ENCODE assay signal across 18 mouse cellular contexts in genomic region chr2:143853447-143853846, GRCm38 (mm10). TPM values are rescaled to one million over a fixed set of nuclear protein-coding genes. Genes with fewer than 3 reads are reported as not detected.
DNase-seq lines count a peak whose midpoint lies in the region; ATAC-seq and TF ChIP-seq lines count a peak whose summit lies in the region.
"Had no signal": no experiment of that assay in that cellular context is flagged by ENCODE, and none has a peak within 500 bp of the region (broad histone marks: within the 10 kb centered on the region; RNA-seq: fewer than 3 reads in every experiment).

No protein-coding gene starts in this region.

- 0 out of 2 replicates have a peak, but pooled peaks have one; percentile 39 for ATAC-seq in heart, embryonic 16.5 days (replicated peaks; ENCODE audit: extremely low read depth, insufficient read depth, low FRiP score)
- ATAC-seq in lung, embryonic 15.5 days (ENCODE audit: borderline replicate concordance, extremely low read depth, low FRiP score, low TSS enrichment) = no peak
- ATAC-seq in stomach, postnatal 0 days (ENCODE audit: low FRiP score, low TSS enrichment) = peak; percentile 95
- no peak for ATAC-seq in hindbrain, embryonic 11.5 days (ENCODE audit: low FRiP score)
- ATAC-seq: inflammation-experienced regulatory T-cells, adult 6 months had no signal

- no peaks in the 10 kb centered on the region for H3K9me3 ChIP-seq in heart, embryonic 16.5 days (replicated peaks; ENCODE audit: control insufficient read depth, low read length)
- H3K9me3 ChIP-seq in lung, embryonic 15.5 days = no peaks in the 10 kb centered on the region
- H3K9me3 ChIP-seq in stomach, postnatal 0 days (ENCODE audit: control insufficient read depth, low read length) = no peaks in the 10 kb centered on the region
- H3K9me3 ChIP-seq in hindbrain, embryonic 11.5 days (ENCODE audit: control insufficient read depth, low read length) = no peaks in the 10 kb centered on the region
- H3K9me3 ChIP-seq: embryonic facial prominence, embryonic 13.5 days; forebrain, embryonic 10.5 days; limb, embryonic 10.5 days; liver, embryonic 15.5 days; midbrain, embryonic 12.5 days had no signal

- 0 out of 2 replicates have a peak, but pooled peaks cover 2% of the 10 kb centered on the region for H3K4me1 ChIP-seq in heart, embryonic 16.5 days (ENCODE audit: control insufficient read depth, insufficient read depth, low read length)
- H3K4me1 ChIP-seq in lung, embryonic 15.5 days = peaks cover 29% of the 10 kb centered on the region
- peaks cover 5% of the 10 kb centered on the region; the same call in 1 of the 2 replicates for H3K4me1 ChIP-seq in stomach, postnatal 0 days (replicated peaks; ENCODE audit: control insufficient read depth, insufficient read depth)
- H3K4me1 ChIP-seq in hindbrain, embryonic 11.5 days (replicated peaks; ENCODE audit: control insufficient read depth, insufficient read depth, low read length) = no peaks in the 10 kb centered on the region
- H3K4me1 ChIP-seq: embryonic facial prominence, embryonic 13.5 days had no signal

- H3K27ac ChIP-seq in heart, embryonic 16.5 days (ENCODE audit: low read length) = no peak overlapping the region
- H3K27ac ChIP-seq in lung, embryonic 15.5 days = peak overlapping the region; percentile 57
- H3K27ac ChIP-seq in stomach, postnatal 0 days (replicated peaks) = no peak overlapping the region
- no peak overlapping the region for H3K27ac ChIP-seq in hindbrain, embryonic 11.5 days (ENCODE audit: low read depth, low read length)
- H3K27ac ChIP-seq: embryonic facial prominence, embryonic 13.5 days; forebrain, embryonic 10.5 days; limb, embryonic 10.5 days; liver, embryonic 15.5 days; midbrain, embryonic 12.5 days had no signal

- TF ChIP-seq EP300 in stomach, postnatal 0 days (optimal IDR thresholded peaks at IDR 0.05) = no peak

- no peak overlapping the region for H3K4me2 ChIP-seq in heart, embryonic 16.5 days (ENCODE audit: low read depth, low read length)
- H3K4me2 ChIP-seq in lung, embryonic 15.5 days = no peak overlapping the region
- no peak overlapping the region for H3K4me2 ChIP-seq in stomach, postnatal 0 days (replicated peaks; ENCODE audit: low read depth)
- H3K4me2 ChIP-seq in hindbrain, embryonic 11.5 days (replicated peaks; ENCODE audit: low read depth, low read length) = no peak overlapping the region
- H3K4me2 ChIP-seq: embryonic facial prominence, embryonic 13.5 days; liver, embryonic 15.5 days; midbrain, embryonic 12.5 days had no signal

- no peak overlapping the region for H3K4me3 ChIP-seq in heart, embryonic 16.5 days (ENCODE audit: low read length)
- H3K4me3 ChIP-seq in lung, embryonic 15.5 days = no peak overlapping the region
- no peak overlapping the region for H3K4me3 ChIP-seq in stomach, postnatal 0 days (ENCODE audit: low read depth, low read length)
- H3K4me3 ChIP-seq in hindbrain, embryonic 11.5 days (ENCODE audit: low read depth, low read length) = no peak overlapping the region
- H3K4me3 ChIP-seq: embryonic facial prominence, embryonic 13.5 days; forebrain, embryonic 10.5 days; limb, embryonic 10.5 days; liver, embryonic 15.5 days; midbrain, embryonic 12.5 days had no signal

- no peak for DNase-seq in heart, adult 18-20 months
- DNase-seq in lung, postnatal 10 days = no peak
- DNase-seq in large intestine, adult 2 months (ENCODE audit: low read depth, low spot score) = peak; percentile 39
- peak; percentile 69 for DNase-seq in stomach, postnatal 0 days (ENCODE audit: low spot score)
- DNase-seq in thymus, adult 18-20 months = no peak
- DNase-seq in hindbrain, embryonic 11.5 days (ENCODE audit: low spot score) = no peak
- DNase-seq: cerebellum, adult 2 months; gastrocnemius, postnatal 25 days; kidney, postnatal 25 days; right cerebral cortex, adult 18-20 months had no signal

- no peak overlapping the region for H3K9ac ChIP-seq in heart, embryonic 16.5 days (ENCODE audit: low read length)
- no peak overlapping the region for H3K9ac ChIP-seq in lung, embryonic 15.5 days
- no peak overlapping the region for H3K9ac ChIP-seq in stomach, postnatal 0 days (ENCODE audit: low read length)
- H3K9ac ChIP-seq in hindbrain, embryonic 11.5 days (ENCODE audit: low read depth, low read length) = no peak overlapping the region
- H3K9ac ChIP-seq: embryonic facial prominence, embryonic 13.5 days; liver, embryonic 15.5 days; midbrain, embryonic 12.5 days had no signal

- no peaks in the 10 kb centered on the region for H3K36me3 ChIP-seq in heart, embryonic 16.5 days (ENCODE audit: control insufficient read depth, insufficient read depth)
- no peaks in the 10 kb centered on the region for H3K36me3 ChIP-seq in lung, embryonic 15.5 days
- H3K36me3 ChIP-seq in stomach, postnatal 0 days (ENCODE audit: control insufficient read depth, insufficient read depth, low read length) = no peaks in the 10 kb centered on the region
- H3K36me3 ChIP-seq in hindbrain, embryonic 11.5 days (ENCODE audit: control insufficient read depth, insufficient read depth, low read length) = no peaks in the 10 kb centered on the region
- H3K36me3 ChIP-seq: embryonic facial prominence, embryonic 13.5 days; forebrain, embryonic 10.5 days; limb, embryonic 10.5 days; liver, embryonic 15.5 days; midbrain, embryonic 12.5 days had no signal

- 61% methylated on average over 4 of the region's 4 CpGs for WGBS in heart, embryonic 16.5 days
- 70% methylated on average over 4 of the region's 4 CpGs for WGBS in lung, embryonic 15.5 days
- whole genome bisulfite sequencing in large intestine, adult 2 months = 25% methylated on average over 4 of the region's 4 CpGs
- 58% methylated on average over 4 of the region's 4 CpGs for WGBS in stomach, postnatal 0 days
- WGBS in hindbrain, embryonic 11.5 days = 80% methylated on average over 4 of the region's 4 CpGs

- TF ChIP-seq CTCF in stomach, postnatal 0 days (IDR thresholded peaks at IDR 0.05; ENCODE audit: low read depth) = no peak

- no peaks in the 10 kb centered on the region for H3K27me3 ChIP-seq in heart, embryonic 16.5 days (ENCODE audit: control insufficient read depth, insufficient read depth, low read length)
- no peaks in the 10 kb centered on the region for H3K27me3 ChIP-seq in lung, embryonic 15.5 days
- no peaks in the 10 kb centered on the region for H3K27me3 ChIP-seq in stomach, postnatal 0 days (ENCODE audit: control insufficient read depth, insufficient read depth, low read length)
- no peaks in the 10 kb centered on the region for H3K27me3 ChIP-seq in hindbrain, embryonic 11.5 days (ENCODE audit: control insufficient read depth, insufficient read depth, low read length)
- H3K27me3 ChIP-seq: embryonic facial prominence, embryonic 13.5 days; midbrain, embryonic 12.5 days had no signal

RNA-seq across cellular contexts. Expression of gene Bfsp1, which starts 9.5 kb away (rescaled TPM):
- polyA plus RNA-seq in heart, embryonic 16.5 days (2015; fragmentation: Nextera tagmentation; extraction: Ambion mirVana) = 1.1 and 1.4 TPM in 2 replicates
- total RNA-seq in heart, adult 18-20 months (2021) = under 1 TPM; 0.17 to 0.33 TPM
- 1.7 and 2.1 TPM in 2 replicates for polyA plus RNA-seq in lung, embryonic 15.5 days (2015; fragmentation: Nextera tagmentation; extraction: Ambion mirVana)
- 3.2 and 5.1 TPM in 2 replicates for polyA plus RNA-seq in large intestine, adult 2 months (2012; rRNA removed)
- polyA plus RNA-seq in stomach, postnatal 0 days (2015; fragmentation: Nextera tagmentation; extraction: Ambion mirVana) = 1.5 and 1.6 TPM in 2 replicates
- 0.79 and 0.85 TPM in 2 replicates for polyA plus RNA-seq in hindbrain, embryonic 11.5 days (2014; fragmentation: Nextera tagmentation; extraction: Ambion mirVana)
- polyA plus RNA-seq: inflammation-experienced regulatory T-cells, adult 6 months had no signal

Comparison
In these comparisons a context has a peak if more than half of its experiments do, and no peak if none do; other contexts are left out.
1. ATAC-seq: peak in heart, embryonic 16.5 days (single experiment) and stomach, postnatal 0 days (single experiment); none in lung, embryonic 15.5 days (single experiment) and hindbrain, embryonic 11.5 days (single experiment).
2. DNase-seq: peak in large intestine, adult 2 months (single experiment) and stomach, postnatal 0 days (single experiment); none in heart, adult 18-20 months (0 of 2), lung, postnatal 10 days (single experiment), thymus, adult 18-20 months (0 of 2) and hindbrain, embryonic 11.5 days (single experiment).